Mouse (Mus musculus): ENCODE data around the gene Sirt3. TPM values are rescaled to one million over a fixed set of nuclear protein-coding genes. Genes with fewer than 3 reads are reported as not detected.

Sirt3 gene
- total RNA-seq (2021): 10 to 100 TPM; 19.5 to 24.7 TPM
- long read RNA-seq, experiment 1, partial matches to known transcripts: 2 of 39 reads
- long read RNA-seq, experiment 1, other reads (novel, unspliced or antisense): 35 of 39 reads
- long read RNA-seq, experiment 2, partial matches to known transcripts: 1 of 41 reads
- long read RNA-seq, experiment 2, other reads (novel, unspliced or antisense): 36 of 41 reads

DNA sequence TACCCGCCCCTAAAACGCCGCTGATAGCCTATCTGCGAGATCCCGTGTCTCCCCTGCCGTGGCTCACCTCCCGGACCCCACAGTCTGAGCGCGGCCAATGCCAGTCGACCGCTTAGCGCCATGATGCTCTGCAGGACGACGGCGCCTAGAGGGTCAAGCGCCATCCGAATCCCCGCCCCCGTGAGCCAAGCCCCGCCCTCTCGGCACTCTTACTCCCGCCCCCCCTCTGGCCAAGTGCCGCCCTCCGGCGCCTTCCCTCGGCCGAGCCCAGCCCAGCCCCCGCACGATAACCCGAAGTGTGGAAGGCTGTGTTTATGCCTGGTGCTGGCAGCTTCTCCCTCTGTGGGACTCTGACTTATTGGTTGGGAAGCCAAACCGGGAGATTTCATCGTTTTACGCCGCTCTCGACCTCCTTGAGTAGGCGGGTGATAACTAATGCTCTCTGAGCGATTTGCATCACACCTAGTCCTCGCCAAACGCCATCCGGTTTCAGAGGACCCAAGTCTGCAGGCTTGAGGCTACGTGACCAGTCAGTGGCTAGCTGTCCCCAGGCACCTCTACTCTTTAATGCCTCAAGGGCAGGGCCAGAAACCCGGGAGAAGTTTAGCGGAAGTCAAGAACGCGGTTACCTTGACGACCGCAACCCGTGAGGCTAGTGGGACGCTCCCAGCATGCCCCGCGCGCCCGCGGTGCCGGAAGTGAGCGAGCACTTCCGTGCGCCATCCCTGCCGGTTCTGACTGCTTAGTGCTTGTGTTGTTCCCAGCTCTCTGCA is at the start of gene Sirt3, which contains the start of gene Psmd13:
Sirt3 (minus strand) TSS at position 614 of the 773 bp plus-strand sequence.
Psmd13 (plus strand) TSS at position 273 of the 773 bp plus-strand sequence.
- DNase-seq: peak; percentile 95

GRCm38 (mm10) chr7:140927181-140927580 is 45.1 kb upstream of the Sirt3 start:
- intact Hi-C loops (cut with DNase I; ENCODE audit: low total_unique reads): no loop called here
- DNase-seq: no peak

More for the DNA sequence above, at the start of gene Sirt3, which contains the start of gene Psmd13:
- intact Hi-C loops (cut with DNase I; ENCODE audit: low total_unique reads): no loop called here

GRCm38 (mm10) chr7:140923070-140923775 is 41.1 kb upstream of the Sirt3 start:
- intact Hi-C loops (cut with DNase I; ENCODE audit: low total_unique reads): no loop called here
- no peak for DNase-seq

DNA sequence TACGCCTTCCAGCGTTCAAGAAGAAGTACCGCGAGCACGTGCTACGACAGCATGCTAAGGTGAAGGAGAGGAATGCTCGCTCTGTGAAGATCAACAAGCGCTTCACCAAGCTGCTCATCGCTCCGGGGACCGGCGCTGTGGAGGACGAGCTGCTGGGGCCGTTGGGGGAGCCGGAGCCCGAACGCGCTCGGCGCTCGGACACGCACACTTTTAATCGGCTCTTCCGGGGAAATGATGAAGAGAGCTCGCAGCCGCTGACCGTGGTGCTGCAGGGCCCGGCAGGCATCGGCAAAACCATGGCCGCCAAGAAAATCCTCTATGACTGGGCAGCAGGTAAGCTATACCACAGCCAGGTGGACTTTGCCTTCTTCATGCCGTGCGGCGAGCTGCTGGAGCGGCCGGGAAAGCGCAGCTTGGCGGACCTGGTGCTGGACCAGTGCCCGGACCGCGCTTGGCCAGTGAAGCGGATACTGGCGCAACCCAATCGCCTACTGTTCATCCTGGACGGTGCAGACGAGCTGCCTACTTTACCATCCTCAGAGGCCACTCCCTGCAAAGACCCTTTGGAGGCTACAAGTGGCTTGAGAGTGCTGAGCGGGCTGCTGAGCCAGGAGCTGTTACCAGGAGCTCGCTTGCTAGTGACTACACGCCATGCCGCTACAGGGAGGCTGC is 40.4 kb upstream of the Sirt3 start:
- intact Hi-C loops (cut with DNase I; ENCODE audit: low total_unique reads): no loop called here
- peak; percentile 48 for DNase-seq

- intact Hi-C loops (cut with DNase I; ENCODE audit: low total_unique reads): no loop called here
- DNase-seq: no peak
Observed at GRCm38 (mm10) chr7:140921225-140921975, 39.3 kb upstream of the Sirt3 start.

DNA sequence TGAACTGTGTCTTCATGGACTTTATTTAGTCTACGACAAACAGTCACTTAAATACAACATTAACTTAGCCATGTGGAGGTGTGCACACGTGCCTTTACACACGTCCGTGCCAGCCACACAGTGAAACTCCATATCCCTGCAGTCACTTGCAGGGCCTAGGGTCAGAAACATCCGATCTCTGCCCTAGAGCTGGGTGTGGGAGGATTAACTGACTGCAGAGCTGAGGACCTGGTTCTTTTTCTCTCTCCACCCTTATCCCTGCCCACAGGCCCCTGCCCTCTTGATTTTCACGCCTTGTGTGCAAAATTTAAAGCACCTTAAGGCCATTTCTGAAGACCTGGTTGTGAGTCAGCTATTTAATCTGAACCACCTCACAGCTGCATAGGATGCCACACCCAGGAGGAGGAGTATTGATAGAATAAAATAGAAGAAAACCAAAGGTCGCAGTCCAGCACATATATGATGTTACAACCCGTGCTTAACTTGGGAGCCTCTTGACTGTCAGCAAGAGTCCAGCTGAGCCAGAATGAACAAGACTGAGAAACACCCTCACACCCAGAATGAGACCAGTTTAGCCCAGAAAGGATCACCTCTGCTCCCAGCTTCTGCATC is 38.4 kb upstream of the Sirt3 start, which contains the start of gene Nlrp6:
Nlrp6 (plus strand) TSS at position 485 of the 612 bp plus-strand sequence.
- intact Hi-C loops (cut with DNase I; ENCODE audit: low total_unique reads): no loop called here
- no peak for DNase-seq

GRCm38 (mm10) chr7:140919911-140920310 is 37.8 kb upstream of the Sirt3 start:
- no peak for DNase-seq
- intact Hi-C loops (cut with DNase I; ENCODE audit: low total_unique reads): no loop called here

GRCm38 (mm10) chr7:140914031-140914690 is 32.1 kb upstream of the Sirt3 start:
- intact Hi-C loops (cut with DNase I; ENCODE audit: low total_unique reads): no loop called here
- DNase-seq: no peak

DNA sequence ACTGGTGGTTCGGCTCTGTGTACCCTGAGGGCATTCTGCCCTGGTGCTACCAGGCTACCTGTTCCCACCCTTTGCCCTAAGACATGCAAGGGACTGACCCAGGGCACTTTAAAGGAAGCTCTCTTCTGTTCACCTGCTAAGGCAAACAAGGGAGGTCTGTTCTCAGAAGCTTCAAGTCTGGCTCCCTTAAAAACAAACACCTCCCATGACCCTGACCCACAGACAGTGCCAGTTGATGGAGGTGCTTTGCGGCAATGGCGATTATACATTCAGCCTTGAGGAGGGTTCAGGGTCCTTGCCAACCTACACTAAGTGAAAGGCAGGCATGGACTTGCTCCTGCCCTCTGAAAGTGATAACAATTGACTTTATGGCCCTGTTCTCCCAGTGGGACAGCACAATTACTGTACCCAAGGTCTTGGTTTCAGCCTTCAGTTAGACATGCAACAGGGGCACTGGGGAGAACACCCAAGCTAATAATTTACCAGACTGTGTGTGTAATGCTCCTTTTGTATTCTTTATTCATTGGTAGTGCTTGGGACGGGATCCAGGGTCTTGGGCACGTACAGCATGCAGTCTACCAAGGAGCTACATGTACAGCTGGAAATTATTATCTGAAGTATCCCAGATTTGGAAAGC is 30.9 kb upstream of the Sirt3 start:
- no peak for DNase-seq
- intact Hi-C loops (cut with DNase I; ENCODE audit: low total_unique reads): no loop called here

GRCm38 (mm10) chr7:140912293-140912692 is 30.2 kb upstream of the Sirt3 start:
- intact Hi-C loops (cut with DNase I; ENCODE audit: low total_unique reads): no loop called here
- DNase-seq: no peak

DNA sequence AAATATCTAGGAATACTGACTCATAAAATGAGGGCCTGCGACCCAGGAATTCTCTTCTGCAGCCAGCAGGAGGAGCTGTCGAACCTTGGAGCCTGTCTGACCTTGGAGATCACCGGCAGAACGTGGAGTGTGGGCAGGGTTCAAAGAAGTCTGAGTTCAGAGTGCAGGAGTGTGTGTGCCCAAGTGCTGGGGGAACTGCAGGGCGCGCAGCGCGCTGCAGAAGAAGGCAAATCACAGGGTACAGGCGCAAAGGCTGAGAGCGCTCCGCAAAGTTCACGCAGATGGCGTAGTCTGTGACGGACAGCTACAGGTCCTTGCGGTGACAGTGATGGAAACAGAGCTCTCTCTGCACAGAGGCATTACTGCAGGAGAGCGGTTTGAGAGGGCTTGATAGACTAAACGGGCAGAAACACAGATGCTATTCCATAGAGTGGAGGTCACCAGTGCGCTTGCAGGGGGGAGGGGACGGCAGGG is 26.6 kb upstream of the Sirt3 start:
- peak; percentile 72 for DNase-seq
- intact Hi-C loops (cut with DNase I; ENCODE audit: low total_unique reads): no loop called here

- intact Hi-C loops (cut with DNase I; ENCODE audit: low total_unique reads): no loop called here
- DNase-seq: no peak
Observed at GRCm38 (mm10) chr7:140908181-140908580, 26.1 kb upstream of the Sirt3 start.

DNA sequence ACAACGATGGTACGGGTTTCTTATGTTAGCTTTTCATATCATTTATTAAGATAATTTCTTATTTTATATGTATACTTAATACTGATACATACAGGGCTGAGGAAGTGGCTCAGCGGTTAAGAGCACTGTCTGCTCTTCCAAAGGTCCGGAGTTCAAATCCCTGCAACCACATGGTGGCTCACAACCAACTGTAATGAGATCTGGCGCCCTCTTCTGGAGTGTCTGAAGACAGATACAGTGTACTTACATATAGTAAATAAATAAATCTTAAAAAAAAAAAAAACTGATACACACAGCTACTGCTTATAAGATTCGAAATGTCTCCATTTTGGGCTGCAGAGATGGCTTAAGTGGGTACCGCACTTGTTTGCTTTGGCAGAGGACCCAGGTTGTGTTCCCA is 25.6 kb upstream of the Sirt3 start:
- intact Hi-C loops (cut with DNase I; ENCODE audit: low total_unique reads): no loop called here
- DNase-seq: no peak

DNA sequence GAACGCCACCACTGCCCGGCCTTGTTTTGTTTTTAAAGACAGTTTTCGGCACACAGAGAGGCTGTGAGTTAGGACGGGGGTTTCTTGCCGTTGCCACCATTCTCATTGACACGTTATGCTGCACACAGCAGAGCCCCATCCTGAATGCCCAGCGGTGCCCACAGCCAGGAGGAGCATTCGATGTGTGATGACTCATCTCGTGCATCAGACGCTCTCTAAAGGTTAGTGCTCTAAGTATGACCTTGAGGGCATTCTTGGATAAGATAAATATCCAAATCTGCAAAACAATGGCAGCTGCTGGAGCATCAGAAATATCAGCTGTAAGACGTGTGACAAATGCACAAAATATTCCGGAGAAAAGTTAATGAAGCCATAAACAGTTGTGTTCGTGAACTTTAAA is 25.0 kb upstream of the Sirt3 start:
- DNase-seq: no peak
- intact Hi-C loops (cut with DNase I; ENCODE audit: low total_unique reads): no loop called here

DNA sequence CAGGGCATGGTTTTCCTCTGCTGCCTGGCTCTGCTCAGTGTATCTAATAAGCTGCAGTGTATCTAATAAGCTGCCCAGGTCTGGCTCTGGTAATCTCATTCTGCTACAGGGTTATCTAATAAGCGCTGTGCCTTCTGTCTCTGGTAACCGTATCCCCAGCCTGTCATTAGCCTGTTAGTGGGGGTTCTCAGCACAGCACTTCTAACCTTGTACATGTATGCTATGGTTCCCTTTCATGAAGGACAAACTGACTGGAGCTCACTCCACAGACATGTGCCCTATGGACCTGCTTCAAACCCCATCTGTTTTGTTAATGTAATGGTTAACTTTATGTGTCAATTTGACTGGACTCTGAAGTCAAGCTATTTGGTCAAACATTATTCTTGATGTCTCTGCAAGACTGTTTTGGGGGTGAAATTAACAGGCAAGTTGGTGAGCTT is 23.6 kb upstream of the Sirt3 start:
- intact Hi-C loops (cut with DNase I; ENCODE audit: low total_unique reads): no loop called here
- DNase-seq: no peak

DNA sequence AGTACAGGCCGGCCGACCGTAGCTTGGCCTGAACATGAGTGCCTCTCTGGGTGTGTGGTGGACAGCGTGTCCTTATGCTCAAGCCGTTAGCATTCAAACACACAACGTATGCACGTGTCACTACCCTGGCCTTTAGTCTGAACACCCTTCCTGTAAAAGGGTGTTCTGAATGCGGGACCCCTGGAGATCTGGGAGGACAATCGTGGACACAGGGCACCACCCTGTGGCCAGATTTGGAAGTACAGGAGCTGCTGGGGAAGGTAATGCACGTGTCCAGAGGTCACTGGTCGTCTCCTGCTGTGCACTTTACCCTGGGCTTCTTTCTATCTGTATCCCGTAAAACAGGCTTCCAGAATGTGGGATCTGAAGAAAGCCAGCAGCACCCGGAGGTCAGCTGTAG is 21.1 kb upstream of the Sirt3 start:
- intact Hi-C loops (cut with DNase I; ENCODE audit: low total_unique reads): no loop called here
- peak; percentile 74 for DNase-seq

GRCm38 (mm10) chr7:140902036-140902875 is 20.1 kb upstream of the Sirt3 start:
- peak; percentile 75 for DNase-seq
- intact Hi-C loops (cut with DNase I; ENCODE audit: low total_unique reads): no loop called here

Measured in gastrocnemius, postnatal 14 days (tissue).